Mouse (Mus musculus) lung, postnatal 0 days (tissue): ENCODE data around the gene Ptpn14.

Experiments used
- CTCF ChIP-seq: IDR thresholded peaks from 2 replicates; pipeline ENCODE4 v1.5.1; 2016; ENCODE audit warnings: antibody characterized with exemption, mild to moderate bottlenecking
- EP300 ChIP-seq: IDR thresholded peaks from 2 replicates; pipeline ENCODE4 v1.6.1; 2016; ENCODE audit warnings: antibody characterized with exemption, mild to moderate bottlenecking, control low read depth

- TF ChIP-seq CTCF (no peak), EP300 (no peak)
Observed at GRCm38 (mm10) chr1:189867034-189867433, 139.0 kb downstream of the Ptpn14 start.
